Mouse (Mus musculus): ENCODE results near the gene Psmf1. TPM values are rescaled to one million over a fixed set of nuclear protein-coding genes. Genes with fewer than 3 reads are reported as not detected.

Psmf1 gene
- polyA plus RNA-seq, 1 experiment from 2014 or later = 41.8 TPM

- H3K9ac ChIP-seq = no peak overlapping the region
- H3K9me3 ChIP-seq (replicated peaks) = no peaks in the 10 kb centered on the region
- H3K4me2 ChIP-seq (replicated peaks) = no peak overlapping the region
- 59% methylated on average over 2 of the region's 2 CpGs for WGBS
- H3K36me3 ChIP-seq = no peaks in the 10 kb centered on the region
- no peak overlapping the region for H3K27ac ChIP-seq (replicated peaks)
- no peak overlapping the region for H3K4me3 ChIP-seq (replicated peaks)
- H3K27me3 ChIP-seq = no peaks in the 10 kb centered on the region
- no peak for ATAC-seq (ENCODE audit: insufficient number of reproducible peaks, low FRiP score, low TSS enrichment, low read depth)
- H3K4me1 ChIP-seq = no peaks in the 10 kb centered on the region
Observed at GRCm38 (mm10) chr2:151676234-151676633, 67.8 kb downstream of the Psmf1 start.

GRCm38 (mm10) chr2:151670968-151671329 is 73.0 kb downstream of the Psmf1 start:
- H3K9me3 ChIP-seq (replicated peaks) = no peaks in the 10 kb centered on the region
- peak; percentile 47; the same call in 1 of the 2 replicates for ATAC-seq (ENCODE audit: insufficient number of reproducible peaks, low FRiP score, low TSS enrichment, low read depth)
- no peak overlapping the region for H3K9ac ChIP-seq
- H3K4me1 ChIP-seq = peaks cover 5% of the 10 kb centered on the region; the same call in 1 of the 2 replicates
- peaks cover 10% of the 10 kb centered on the region; the same call in 1 of the 2 replicates for H3K27me3 ChIP-seq
- no peaks in the 10 kb centered on the region for H3K36me3 ChIP-seq
- no peak overlapping the region for H3K4me3 ChIP-seq (replicated peaks)
- H3K4me2 ChIP-seq (replicated peaks) = no peak overlapping the region
- H3K27ac ChIP-seq (replicated peaks) = no peak overlapping the region
- WGBS = 21% methylated on average over 1 of the region's 1 CpGs

GRCm38 (mm10) chr2:151670026-151670967 is 73.7 kb downstream of the Psmf1 start:
- H3K4me3 ChIP-seq (replicated peaks) = no peak overlapping the region
- H3K36me3 ChIP-seq = no peaks in the 10 kb centered on the region
- ATAC-seq (ENCODE audit: insufficient number of reproducible peaks, low FRiP score, low TSS enrichment, low read depth) = 0 out of 2 replicates have a peak, but pooled peaks have one; percentile 24
- peaks cover 10% of the 10 kb centered on the region; the same call in 1 of the 2 replicates for H3K27me3 ChIP-seq
- no peaks in the 10 kb centered on the region for H3K9me3 ChIP-seq (replicated peaks)
- H3K9ac ChIP-seq = no peak overlapping the region
- H3K4me2 ChIP-seq (replicated peaks) = no peak overlapping the region; the same call in 1 of the 2 replicates
- WGBS = 35% methylated on average over 48 of the region's 48 CpGs
- no peak overlapping the region for H3K27ac ChIP-seq (replicated peaks)
- peaks cover 5% of the 10 kb centered on the region; the same call in 1 of the 2 replicates for H3K4me1 ChIP-seq

- 69% methylated on average over 3 of the region's 3 CpGs for WGBS
- Histone ChIP-seq H3K27me3 (peaks cover 10% of the 10 kb centered on the region; the same call in 1 of the 2 replicates), H3K4me2 (replicated peaks) (no peak within 1 kb of the TSS), H3K4me3 (replicated peaks) (no peak within 1 kb of the TSS), H3K36me3 (no peaks in the 10 kb centered on the region), H3K9me3 (replicated peaks) (no peaks in the 10 kb centered on the region), H3K27ac (replicated peaks) (no peak within 1 kb of the TSS), H3K4me1 (peaks cover 5% of the 10 kb centered on the region; the same call in 1 of the 2 replicates), H3K9ac (no peak within 1 kb of the TSS)
- ATAC-seq (ENCODE audit: insufficient number of reproducible peaks, low FRiP score, low TSS enrichment, low read depth) = no peak
Observed at GRCm38 (mm10) chr2:151668433-151668832, 75.6 kb downstream of the Psmf1 start, which contains the start of gene Rad21l. Rad21l (minus strand) TSS chr2:151668533.

Other genes starting within 250 kb of the Psmf1 start
- gene Fkbp1a, start 201.7 kb downstream of the Psmf1 start, polyA plus RNA-seq (2015; fragmentation: Nextera tagmentation; extraction: Ambion mirVana) = 534 and 553 TPM in 2 replicates
- 2.3 and 3.4 TPM in 2 replicates for gene Sdcbp2, start 171.6 kb downstream of the Psmf1 start, polyA plus RNA-seq (2015; fragmentation: Nextera tagmentation; extraction: Ambion mirVana)
- gene Snph, start 111.6 kb downstream of the Psmf1 start, polyA plus RNA-seq (2015; fragmentation: Nextera tagmentation; extraction: Ambion mirVana) = 1.2 and 2.0 TPM in 2 replicates
- gene Rad21l, start 75.7 kb downstream of the Psmf1 start, polyA plus RNA-seq (2015; fragmentation: Nextera tagmentation; extraction: Ambion mirVana) = not detected in 2 replicates
- gene Tmem74b, start 42.2 kb downstream of the Psmf1 start, polyA plus RNA-seq (2015; fragmentation: Nextera tagmentation; extraction: Ambion mirVana) = 2.8 and 3.3 TPM in 2 replicates
- gene Rspo4, start 98.7 kb upstream of the Psmf1 start, polyA plus RNA-seq (2015; fragmentation: Nextera tagmentation; extraction: Ambion mirVana) = 3.0 and 3.3 TPM in 2 replicates
- 1.4 and 2.8 TPM in 2 replicates for gene Angpt4, start 167.0 kb upstream of the Psmf1 start, polyA plus RNA-seq (2015; fragmentation: Nextera tagmentation; extraction: Ambion mirVana)
- gene Fam110a, start 236.0 kb upstream of the Psmf1 start, polyA plus RNA-seq (2015; fragmentation: Nextera tagmentation; extraction: Ambion mirVana) = 29.5 and 30.7 TPM in 2 replicates